Mouse (Mus musculus): Measurements from ENCODE around the gene Fam81b.

The Fam81b gene

DNA sequence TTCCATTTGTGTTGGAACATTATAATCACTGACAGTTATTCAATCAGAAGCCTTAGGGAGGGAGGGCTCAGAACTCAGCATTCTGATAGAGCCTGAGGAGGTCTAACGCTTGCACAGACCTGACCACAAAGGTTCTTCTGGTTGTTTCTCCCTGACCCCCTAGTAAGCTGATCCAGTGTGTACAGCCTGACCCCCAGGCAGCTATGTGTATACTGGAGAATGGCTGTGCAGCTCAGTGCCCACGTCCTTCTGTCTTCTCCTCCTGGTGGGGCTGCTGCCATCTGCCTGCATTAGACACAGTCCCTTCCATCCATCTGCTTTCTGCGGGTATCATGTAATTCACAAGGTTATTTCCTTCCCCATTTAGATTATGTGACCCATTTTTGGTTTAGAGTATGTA is 115.7 kb downstream of the Fam81b start:
- peak; percentile 67 for DNase-seq

DNA sequence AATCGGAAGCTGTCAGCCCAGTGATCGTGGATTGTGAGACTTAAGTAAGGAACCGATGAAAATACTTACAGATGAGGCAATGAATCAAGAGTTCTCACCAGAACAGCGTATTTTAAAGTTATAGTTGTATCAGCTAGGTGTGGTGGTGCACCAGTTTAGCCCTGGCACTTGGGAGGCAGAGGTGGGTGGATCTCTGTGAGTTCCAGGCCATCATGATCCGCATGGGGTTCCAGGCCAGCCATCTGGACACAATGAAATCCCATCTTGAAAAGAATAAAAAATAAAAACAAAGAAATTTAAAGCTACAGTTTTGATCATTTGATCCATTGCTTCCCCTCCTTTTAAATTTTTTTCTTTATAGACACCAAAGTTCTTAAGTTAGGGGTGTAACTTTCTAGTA is 117.2 kb downstream of the Fam81b start:
- DNase-seq, result peak; percentile 39

DNA sequence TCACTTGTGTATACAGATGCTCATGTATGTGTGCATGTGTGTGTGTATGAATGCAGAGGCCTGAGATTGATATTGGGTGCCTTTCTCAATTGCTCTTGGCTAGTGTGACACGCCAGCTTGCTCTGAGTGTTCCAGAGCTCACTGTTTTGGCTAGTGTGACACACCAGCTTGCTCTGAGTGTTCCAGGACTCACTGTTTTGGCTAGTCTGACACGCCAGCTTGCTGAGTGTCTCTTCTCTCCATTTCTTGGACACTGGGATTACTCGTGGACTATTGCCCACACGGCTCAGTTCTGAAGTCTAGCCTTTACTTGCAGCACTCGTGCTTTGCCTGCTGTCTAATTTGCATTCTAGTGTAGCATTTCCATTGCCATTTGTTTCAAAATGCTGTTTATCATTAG is 126.2 kb downstream of the Fam81b start:
- peak; percentile 46 for DNase-seq

DNA sequence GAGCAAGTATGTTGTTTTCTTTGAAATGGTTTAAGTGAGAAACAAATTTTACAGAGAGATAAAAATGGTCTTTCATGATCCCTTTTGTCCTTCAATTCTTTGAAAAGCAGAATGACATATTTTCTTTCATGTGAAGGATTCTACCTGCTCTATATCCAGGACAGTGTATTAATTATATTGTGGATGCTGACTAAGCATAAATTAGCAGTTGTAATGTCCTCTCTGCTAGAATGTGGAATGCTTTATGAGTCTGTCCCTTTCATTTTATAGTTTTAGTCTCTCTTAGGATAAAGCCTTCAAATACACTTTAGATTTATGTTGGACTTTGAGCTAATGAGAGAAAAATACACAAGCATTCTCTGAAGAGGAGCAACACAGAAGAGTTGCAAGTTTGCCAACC is 130.6 kb downstream of the Fam81b start:
- DNase-seq, result no peak

DNA sequence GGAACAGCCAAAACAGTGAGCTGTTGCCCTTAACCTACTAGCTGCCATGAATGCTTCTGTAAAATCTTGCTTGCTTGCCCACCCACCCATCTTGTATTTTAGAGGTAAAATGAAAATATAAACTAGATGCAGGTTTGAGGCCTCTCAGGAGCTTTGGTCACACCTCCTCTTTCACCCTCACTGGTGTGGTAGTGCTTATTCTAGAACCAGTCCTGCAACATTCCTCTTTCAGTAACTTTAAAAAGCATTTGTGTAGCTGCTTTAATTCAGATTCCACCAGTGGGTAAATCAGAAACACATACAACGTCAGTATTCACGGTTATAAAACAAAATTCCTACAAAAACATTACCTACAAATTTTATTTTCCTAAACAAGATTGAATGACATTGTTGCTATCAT is 144.3 kb downstream of the Fam81b start:
- no peak for DNase-seq

DNA sequence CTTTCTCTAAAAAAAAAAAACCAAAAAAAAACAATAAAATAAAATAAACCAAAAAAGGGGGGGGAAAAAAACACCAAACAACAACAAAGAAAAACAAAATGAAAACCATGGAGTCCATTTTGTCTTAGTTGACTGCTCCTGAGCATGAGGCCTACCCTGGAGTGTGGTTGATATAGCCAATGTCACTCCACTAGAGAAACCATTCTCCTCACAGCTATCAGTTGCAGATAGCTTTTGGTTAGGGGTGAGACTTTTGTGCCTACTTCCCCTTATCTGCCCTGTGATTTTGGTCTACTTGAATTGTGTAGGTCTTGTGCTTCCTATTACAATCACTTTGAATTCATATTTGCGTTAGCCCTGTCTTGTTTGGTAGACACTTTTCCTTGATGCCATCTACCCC is 147.4 kb downstream of the Fam81b start:
- no peak for DNase-seq

DNA sequence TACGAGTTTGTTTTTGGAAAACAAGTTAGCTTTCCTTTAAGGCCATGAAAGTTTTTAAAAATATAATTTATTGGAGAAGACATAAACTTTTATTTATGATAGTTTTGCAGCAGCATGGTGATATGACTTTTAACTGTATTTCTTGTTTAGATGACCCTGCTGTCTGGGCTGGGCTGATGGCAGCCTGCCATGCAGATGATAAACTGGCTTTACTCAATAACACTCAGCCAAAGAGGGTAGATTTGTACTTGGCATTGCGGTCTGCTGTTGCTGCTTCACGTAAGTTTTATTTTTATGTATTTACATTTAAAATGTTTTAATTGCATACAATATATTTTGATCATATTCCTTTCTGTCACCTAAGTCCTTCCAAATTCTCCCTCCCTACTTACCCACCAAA is 147.8 kb downstream of the Fam81b start:
- DNase-seq, result no peak
